Mouse (Mus musculus): Measurements from ENCODE around the gene Eif3g. TPM values are rescaled to one million over a fixed set of nuclear protein-coding genes. Genes with fewer than 3 reads are reported as not detected.

Eif3g gene
- polyA plus RNA-seq, 1 experiment from 2014 or later, result 243 TPM

DNA sequence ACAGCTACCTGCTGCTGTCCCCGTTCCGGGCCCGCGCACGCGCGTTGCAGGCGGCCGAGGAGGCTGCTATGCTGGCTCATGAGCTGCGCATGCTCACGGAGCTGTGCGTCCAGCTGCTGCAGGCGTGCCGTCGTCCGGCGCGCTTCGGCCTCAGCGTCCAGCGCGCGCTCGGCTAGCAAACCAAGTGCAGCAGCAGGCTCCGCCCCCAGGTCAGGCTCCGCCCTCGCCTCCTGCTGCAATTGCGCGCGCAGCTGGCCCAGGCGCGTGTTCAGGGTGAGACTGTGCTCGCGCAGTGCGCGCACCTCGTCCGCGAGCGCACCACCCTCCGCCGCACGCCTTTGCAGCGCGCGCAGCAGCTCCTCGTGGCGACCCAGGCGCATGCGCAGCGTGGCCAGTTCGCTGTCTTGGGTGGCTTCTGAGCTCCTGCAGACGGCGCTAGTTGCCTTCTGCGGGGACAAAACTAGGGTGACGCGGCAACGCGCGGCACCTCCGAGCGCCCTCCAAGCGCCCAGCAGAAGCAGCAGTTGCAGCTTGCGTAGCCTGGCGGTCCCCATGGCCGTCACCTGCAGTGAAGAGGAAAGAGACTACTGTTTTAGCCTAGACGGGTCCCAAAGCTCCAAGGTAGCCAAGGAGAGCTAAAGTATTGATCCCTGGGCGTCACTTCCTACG lies 20.2 kb downstream of the Eif3g start:
- Histone ChIP-seq H3K4me2 (ENCODE audit: low read length) (peak overlapping the region; percentile 64), H3K9ac (ENCODE audit: low read depth, low read length) (peak overlapping the region; percentile 75), H3K27ac (ENCODE audit: low read depth, low read length) (peak overlapping the region; percentile 90), H3K27me3 (replicated peaks; ENCODE audit: control insufficient read depth, insufficient read depth, low read length) (no peaks in the 10 kb centered on the region), H3K9me3 (ENCODE audit: control insufficient read depth, low read length) (no peaks in the 10 kb centered on the region), H3K36me3 (ENCODE audit: control insufficient read depth, insufficient read depth, low read length) (no peaks in the 10 kb centered on the region), H3K4me3 (ENCODE audit: low read length) (peak overlapping the region; percentile 44), H3K4me1 (ENCODE audit: control insufficient read depth, insufficient read depth, low read depth, low read length) (peaks cover 4% of the 10 kb centered on the region)
- ATAC-seq, result peak; percentile 96
- WGBS, result 0% methylated on average over 64 of the region's 69 CpGs

- H3K9me3 ChIP-seq (ENCODE audit: control insufficient read depth, low read length), result no peaks in the 10 kb centered on the region
- H3K9ac ChIP-seq (ENCODE audit: low read depth, low read length), result peak overlapping the region; percentile 54
- H3K4me1 ChIP-seq (ENCODE audit: control insufficient read depth, insufficient read depth, low read depth, low read length), result peaks cover 4% of the 10 kb centered on the region
- WGBS, result 36% methylated on average over 14 of the region's 14 CpGs
- peak overlapping the region; percentile 67 for H3K27ac ChIP-seq (ENCODE audit: low read depth, low read length)
- H3K4me3 ChIP-seq (ENCODE audit: low read length), result peak overlapping the region; percentile 44
- peak overlapping the region; percentile 64 for H3K4me2 ChIP-seq (ENCODE audit: low read length)
- ATAC-seq, result no peak
- no peaks in the 10 kb centered on the region for H3K36me3 ChIP-seq (ENCODE audit: control insufficient read depth, insufficient read depth, low read length)
- no peaks in the 10 kb centered on the region; the same call in 1 of the 2 replicates for H3K27me3 ChIP-seq (replicated peaks; ENCODE audit: control insufficient read depth, insufficient read depth, low read length)
Measured at GRCm38 (mm10) chr9:20877118-20878040, 21.0 kb downstream of the Eif3g start.

GRCm38 (mm10) chr9:20876318-20877117 lies 21.9 kb downstream of the Eif3g start:
- no peak overlapping the region for H3K4me3 ChIP-seq (ENCODE audit: low read length)
- H3K9ac ChIP-seq (ENCODE audit: low read depth, low read length), result no peak overlapping the region
- WGBS, result 71% methylated on average over 9 of the region's 9 CpGs
- H3K4me2 ChIP-seq (ENCODE audit: low read length), result no peak overlapping the region
- H3K27me3 ChIP-seq (replicated peaks; ENCODE audit: control insufficient read depth, insufficient read depth, low read length), result no peaks in the 10 kb centered on the region; the same call in 1 of the 2 replicates
- H3K27ac ChIP-seq (ENCODE audit: low read depth, low read length), result no peak overlapping the region
- no peaks in the 10 kb centered on the region for H3K9me3 ChIP-seq (ENCODE audit: control insufficient read depth, low read length)
- peaks cover 4% of the 10 kb centered on the region for H3K4me1 ChIP-seq (ENCODE audit: control insufficient read depth, insufficient read depth, low read depth, low read length)
- ATAC-seq, result no peak
- H3K36me3 ChIP-seq (ENCODE audit: control insufficient read depth, insufficient read depth, low read length), result no peaks in the 10 kb centered on the region

DNA sequence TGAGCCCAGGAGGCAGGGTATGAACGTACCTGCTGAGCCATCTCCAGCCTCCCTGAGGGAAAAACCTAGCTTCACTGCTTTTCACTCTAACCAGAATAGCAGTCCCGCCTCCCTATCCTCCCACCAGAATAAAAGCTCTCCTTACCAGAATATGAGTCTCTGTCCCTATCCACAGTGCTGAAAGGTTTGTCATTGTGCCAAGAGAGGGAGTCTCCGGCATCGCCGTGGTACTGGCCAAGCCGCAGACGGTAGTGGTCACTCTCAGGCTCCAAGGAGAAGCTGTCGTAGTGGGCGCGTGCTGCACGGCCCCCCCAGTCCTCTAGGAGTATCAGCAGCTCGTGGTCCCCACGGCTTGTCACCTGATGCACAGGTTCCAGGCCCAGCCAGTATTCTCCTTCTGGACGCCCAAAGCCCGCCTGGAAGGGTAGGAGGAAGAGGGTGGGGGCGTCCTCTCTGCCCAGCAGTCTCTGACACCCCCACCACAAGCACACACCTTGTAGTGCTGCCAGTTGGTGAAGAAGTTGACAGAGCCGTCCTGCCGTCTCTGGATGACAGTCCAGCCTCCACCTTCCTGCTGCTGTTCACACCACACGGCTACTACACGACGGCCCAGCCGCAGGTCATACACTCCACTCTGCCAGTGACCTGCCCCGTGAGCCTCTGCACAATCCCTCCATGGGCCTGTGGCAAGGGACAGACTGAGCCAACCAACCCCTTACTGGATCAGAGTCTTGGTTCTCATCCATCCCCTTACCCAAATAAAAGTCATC lies 23.2 kb downstream of the Eif3g start:
- H3K27ac ChIP-seq (ENCODE audit: low read depth, low read length), result no peak overlapping the region
- WGBS, result 65% methylated on average over 23 of the region's 23 CpGs
- no peaks in the 10 kb centered on the region for H3K9me3 ChIP-seq (ENCODE audit: control insufficient read depth, low read length)
- no peak for ATAC-seq
- no peak overlapping the region for H3K4me2 ChIP-seq (ENCODE audit: low read length)
- no peak overlapping the region for H3K9ac ChIP-seq (ENCODE audit: low read depth, low read length)
- H3K4me3 ChIP-seq (ENCODE audit: low read length), result no peak overlapping the region
- peaks cover 4% of the 10 kb centered on the region for H3K4me1 ChIP-seq (ENCODE audit: control insufficient read depth, insufficient read depth, low read depth, low read length)
- H3K36me3 ChIP-seq (ENCODE audit: control insufficient read depth, insufficient read depth, low read length), result no peaks in the 10 kb centered on the region
- peaks cover 7% of the 10 kb centered on the region for H3K27me3 ChIP-seq (replicated peaks; ENCODE audit: control insufficient read depth, insufficient read depth, low read length)

DNA sequence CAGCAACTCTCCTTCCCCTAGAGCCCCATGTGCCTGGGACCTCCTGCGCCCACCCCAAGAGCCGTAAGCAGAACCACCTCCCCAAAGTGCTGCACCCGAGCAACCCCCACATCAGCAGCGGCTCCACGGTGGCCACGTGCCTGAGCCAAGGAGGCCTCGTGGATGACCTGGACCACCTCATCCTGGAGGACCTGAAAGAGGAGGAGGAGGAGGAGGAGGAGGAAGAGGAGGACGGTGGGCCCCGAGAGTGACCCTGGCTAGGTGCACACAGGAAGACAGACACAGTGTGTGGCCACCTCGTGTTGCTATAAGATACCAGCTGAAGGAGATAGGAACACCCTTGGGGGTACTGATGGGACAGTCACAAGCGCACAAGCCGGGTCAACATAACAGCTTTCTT lies 24.9 kb downstream of the Eif3g start:
- H3K27me3 ChIP-seq (replicated peaks; ENCODE audit: control insufficient read depth, insufficient read depth, low read length), result peaks cover 18% of the 10 kb centered on the region
- 92% methylated on average over 12 of the region's 12 CpGs for WGBS
- no peak overlapping the region; the same call in 1 of the 2 replicates for H3K9ac ChIP-seq (ENCODE audit: low read depth, low read length)
- H3K27ac ChIP-seq (ENCODE audit: low read depth, low read length), result no peak overlapping the region
- H3K4me2 ChIP-seq (ENCODE audit: low read length), result no peak overlapping the region
- no peak for ATAC-seq
- H3K4me1 ChIP-seq (ENCODE audit: control insufficient read depth, insufficient read depth, low read depth, low read length), result peaks cover 5% of the 10 kb centered on the region
- no peaks in the 10 kb centered on the region for H3K9me3 ChIP-seq (ENCODE audit: control insufficient read depth, low read length)
- no peak overlapping the region for H3K4me3 ChIP-seq (ENCODE audit: low read length)
- no peaks in the 10 kb centered on the region for H3K36me3 ChIP-seq (ENCODE audit: control insufficient read depth, insufficient read depth, low read length)

DNA sequence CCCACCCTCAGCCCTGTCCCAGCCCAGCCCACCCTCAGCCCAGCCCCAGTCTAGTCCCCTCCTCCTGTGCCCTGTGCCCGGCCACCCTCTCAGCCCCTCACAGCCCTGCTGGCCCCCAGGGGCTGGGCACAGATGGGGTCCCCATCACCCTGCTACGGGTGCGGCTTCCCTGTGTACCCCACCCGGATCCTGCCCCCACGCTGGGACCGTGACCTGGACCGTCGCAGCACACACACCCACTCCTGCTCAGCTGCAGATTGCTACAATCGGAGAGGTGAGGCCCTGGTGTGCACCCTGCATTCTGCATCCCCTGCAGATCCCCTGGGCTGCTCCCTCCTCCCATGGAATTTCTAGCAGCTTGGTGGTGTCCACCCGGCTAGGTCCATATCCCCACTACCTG lies 25.4 kb downstream of the Eif3g start:
- no peak for ATAC-seq

DNA sequence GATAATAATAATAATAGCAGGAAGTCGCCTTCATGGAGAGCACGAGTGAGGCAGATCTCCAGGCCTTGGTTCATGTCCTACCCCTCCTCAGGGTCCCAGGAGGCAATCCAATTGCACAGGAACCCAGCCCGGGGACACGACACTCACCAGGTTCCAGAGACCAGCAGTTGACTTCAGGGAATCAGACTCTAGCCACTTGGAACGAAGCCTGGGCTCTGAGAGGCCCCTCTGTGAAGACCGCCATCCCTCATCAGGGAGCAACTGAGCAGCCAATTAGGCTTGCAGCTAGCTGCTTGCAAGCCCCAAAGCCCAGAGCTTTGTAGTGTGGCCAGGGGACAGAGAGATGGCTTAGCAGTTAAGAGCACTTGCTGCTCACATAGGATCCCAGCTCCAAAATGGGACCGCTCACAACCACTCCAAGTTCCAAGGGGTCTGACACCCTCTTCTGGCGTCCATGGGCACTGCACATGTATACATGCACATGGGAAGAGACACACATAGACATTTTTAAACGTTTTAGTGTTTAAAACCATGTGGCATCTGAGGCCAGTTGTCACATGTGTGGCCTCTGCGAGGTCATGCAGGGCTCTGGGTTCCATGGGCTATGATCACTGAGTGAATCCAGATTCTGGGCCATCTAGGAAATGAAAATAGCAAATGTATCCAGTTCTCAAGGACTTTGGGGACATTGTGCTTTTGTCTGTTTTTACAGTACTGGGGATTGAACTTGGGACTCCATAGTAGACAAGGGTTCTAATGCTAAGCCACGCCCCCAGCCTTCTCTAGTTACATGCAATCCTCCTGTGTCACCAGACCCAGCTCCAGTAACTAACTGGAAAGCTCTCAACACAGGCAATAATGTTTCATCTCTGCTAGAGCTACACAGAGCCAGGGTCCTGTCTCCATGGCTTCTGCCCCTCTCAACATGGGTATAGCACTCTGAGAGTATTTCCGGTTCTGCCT lies 27.9 kb downstream of the Eif3g start:
- Histone ChIP-seq H3K27me3 (replicated peaks; ENCODE audit: control insufficient read depth, insufficient read depth, low read length) (peaks cover 23% of the 10 kb centered on the region), H3K9me3 (ENCODE audit: control insufficient read depth, low read length) (no peaks in the 10 kb centered on the region), H3K4me2 (ENCODE audit: low read length) (no peak overlapping the region), H3K27ac (ENCODE audit: low read depth, low read length) (no peak overlapping the region), H3K4me3 (ENCODE audit: low read length) (no peak overlapping the region), H3K4me1 (ENCODE audit: control insufficient read depth, insufficient read depth, low read depth, low read length) (0 out of 2 replicates have a peak, but pooled peaks cover 2% of the 10 kb centered on the region), H3K9ac (ENCODE audit: low read depth, low read length) (no peak overlapping the region), H3K36me3 (ENCODE audit: control insufficient read depth, insufficient read depth, low read length) (no peaks in the 10 kb centered on the region)
- WGBS, result 76% methylated on average over 12 of the region's 12 CpGs
- no peak for ATAC-seq

More for the DNA sequence above, 25.4 kb downstream of the Eif3g start:
- peaks cover 21% of the 10 kb centered on the region for H3K27me3 ChIP-seq (replicated peaks; ENCODE audit: control insufficient read depth, insufficient read depth, low read length)
- no peak overlapping the region for H3K27ac ChIP-seq (ENCODE audit: low read depth, low read length)
- 91% methylated on average over 10 of the region's 10 CpGs for WGBS
- no peak overlapping the region for H3K4me2 ChIP-seq (ENCODE audit: low read length)
- H3K4me3 ChIP-seq (ENCODE audit: low read length), result no peak overlapping the region
- H3K4me1 ChIP-seq (ENCODE audit: control insufficient read depth, insufficient read depth, low read depth, low read length), result peaks cover 6% of the 10 kb centered on the region
- no peaks in the 10 kb centered on the region for H3K36me3 ChIP-seq (ENCODE audit: control insufficient read depth, insufficient read depth, low read length)
- no peak overlapping the region for H3K9ac ChIP-seq (ENCODE audit: low read depth, low read length)
- no peaks in the 10 kb centered on the region for H3K9me3 ChIP-seq (ENCODE audit: control insufficient read depth, low read length)
